Mouse (Mus musculus) T-cell, adult 2 months (primary cell): Measurements from ENCODE around the gene Rgl1.

Experiments
- DNase-seq: peaks from one replicate; pipeline ENCODE4 v3.0.0; 2022; ENCODE audit warnings: low spot score

The Rgl1 gene

DNA sequence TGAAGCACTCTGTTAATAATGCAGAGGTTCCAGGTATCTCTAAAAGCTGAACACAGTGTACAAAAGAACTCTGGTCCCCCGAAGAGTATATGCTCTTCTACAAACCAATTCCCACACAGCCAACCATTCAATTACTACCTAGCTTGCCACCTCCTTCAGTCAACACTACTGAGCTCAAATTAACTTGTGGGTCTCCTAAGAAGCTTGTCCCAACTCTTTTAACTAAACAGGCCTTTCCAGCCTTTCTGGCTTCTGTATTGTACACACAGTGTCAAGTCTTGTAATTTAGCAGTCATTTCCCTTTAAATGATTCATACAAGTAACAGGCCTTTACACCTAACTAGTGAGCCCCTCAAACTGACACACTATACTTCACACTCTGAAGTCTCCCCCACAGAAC is 48.8 kb downstream of the Rgl1 start:
- DNase-seq = no peak

DNA sequence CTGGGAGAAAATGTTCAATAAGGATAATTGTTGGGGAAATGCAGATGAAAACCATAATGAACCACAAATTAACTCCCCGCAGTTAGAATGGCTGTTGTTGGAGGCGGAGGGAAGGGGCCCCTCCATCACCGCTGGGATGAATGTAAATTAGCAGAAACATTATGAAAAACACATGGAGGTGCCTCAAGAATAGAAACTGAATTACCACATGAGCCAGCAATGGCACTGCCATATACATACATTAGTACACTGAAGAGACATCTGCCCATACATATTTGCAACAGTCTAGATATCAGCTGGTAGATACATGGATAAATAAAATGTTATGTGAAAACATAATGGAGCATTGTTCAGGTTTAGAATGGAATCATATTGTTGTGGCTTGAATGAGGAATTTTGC is 51.7 kb downstream of the Rgl1 start:
- no peak for DNase-seq

GRCm38 (mm10) chr1:152713924-152714323 is 52.2 kb downstream of the Rgl1 start:
- DNase-seq = no peak

GRCm38 (mm10) chr1:152711037-152711436 is 55.1 kb downstream of the Rgl1 start:
- no peak for DNase-seq

- DNase-seq = no peak
Observed at GRCm38 (mm10) chr1:152707560-152707959, 58.6 kb downstream of the Rgl1 start.

GRCm38 (mm10) chr1:152703941-152704340 is 62.2 kb downstream of the Rgl1 start:
- no peak for DNase-seq

GRCm38 (mm10) chr1:152702920-152703319 is 63.2 kb downstream of the Rgl1 start:
- DNase-seq = no peak

- no peak for DNase-seq
Observed at GRCm38 (mm10) chr1:152701066-152701465, 65.1 kb downstream of the Rgl1 start.

DNA sequence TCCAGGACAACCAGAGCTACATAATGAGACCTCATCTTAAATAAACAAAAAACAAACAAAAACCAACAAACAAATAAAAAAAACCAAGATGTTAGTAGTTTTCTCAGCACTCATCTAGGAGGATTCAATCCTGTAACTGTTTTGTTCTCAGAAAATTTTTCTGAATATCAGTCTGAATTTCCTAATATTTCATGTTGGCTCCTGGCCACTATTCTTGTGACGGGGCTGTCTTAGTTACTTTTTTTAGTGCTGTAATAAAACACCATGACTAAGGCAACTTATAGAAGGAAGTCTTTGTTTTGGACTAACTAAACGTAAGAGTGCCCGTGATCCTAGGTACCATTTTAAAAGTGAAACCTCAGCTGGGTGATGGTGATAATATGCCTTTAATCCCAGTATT is 68.8 kb downstream of the Rgl1 start:
- DNase-seq = no peak

DNA sequence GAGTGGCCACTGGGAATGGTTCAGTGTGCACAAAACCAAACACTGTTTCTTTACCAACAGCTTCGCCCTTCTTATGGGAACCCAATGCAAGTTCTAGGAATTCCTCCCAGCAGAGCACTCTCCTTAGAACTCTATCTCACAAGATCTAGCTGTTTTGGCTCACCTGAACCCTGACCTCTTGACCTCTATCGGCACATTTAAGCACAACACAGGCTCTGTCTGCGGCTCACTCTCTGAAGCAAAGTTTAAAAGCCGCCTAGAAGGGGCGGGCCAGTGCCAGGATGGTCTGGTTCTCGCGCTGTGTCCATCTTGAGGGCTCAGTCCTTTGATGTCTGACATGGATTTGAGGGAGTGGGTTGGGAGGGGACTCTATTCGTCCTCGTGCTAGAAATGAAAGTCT is 70.7 kb downstream of the Rgl1 start:
- DNase-seq = no peak

GRCm38 (mm10) chr1:152689968-152690367 is 76.2 kb downstream of the Rgl1 start:
- DNase-seq = no peak

DNA sequence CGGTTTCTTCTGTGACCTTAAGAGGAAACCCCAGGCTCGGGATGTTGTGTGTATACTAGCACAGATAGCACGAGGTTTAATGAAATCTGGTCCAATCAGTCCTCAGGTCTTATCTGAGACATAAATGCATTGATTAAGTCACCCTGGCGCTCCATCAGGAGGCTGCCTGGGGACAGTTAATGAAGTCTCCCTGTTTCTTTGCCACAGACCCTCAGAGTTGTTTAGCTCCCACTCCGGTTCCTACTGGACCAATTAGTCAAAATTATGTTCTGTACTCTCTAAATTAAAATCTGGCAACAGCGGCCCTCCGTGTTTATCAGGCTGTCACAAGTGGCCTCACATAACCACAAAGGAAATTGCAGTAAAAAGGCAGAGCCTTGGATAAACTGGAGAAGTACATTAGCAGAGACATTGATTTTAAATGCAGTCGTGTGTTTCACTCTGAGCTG is 78.4 kb downstream of the Rgl1 start:
- no peak for DNase-seq

DNA sequence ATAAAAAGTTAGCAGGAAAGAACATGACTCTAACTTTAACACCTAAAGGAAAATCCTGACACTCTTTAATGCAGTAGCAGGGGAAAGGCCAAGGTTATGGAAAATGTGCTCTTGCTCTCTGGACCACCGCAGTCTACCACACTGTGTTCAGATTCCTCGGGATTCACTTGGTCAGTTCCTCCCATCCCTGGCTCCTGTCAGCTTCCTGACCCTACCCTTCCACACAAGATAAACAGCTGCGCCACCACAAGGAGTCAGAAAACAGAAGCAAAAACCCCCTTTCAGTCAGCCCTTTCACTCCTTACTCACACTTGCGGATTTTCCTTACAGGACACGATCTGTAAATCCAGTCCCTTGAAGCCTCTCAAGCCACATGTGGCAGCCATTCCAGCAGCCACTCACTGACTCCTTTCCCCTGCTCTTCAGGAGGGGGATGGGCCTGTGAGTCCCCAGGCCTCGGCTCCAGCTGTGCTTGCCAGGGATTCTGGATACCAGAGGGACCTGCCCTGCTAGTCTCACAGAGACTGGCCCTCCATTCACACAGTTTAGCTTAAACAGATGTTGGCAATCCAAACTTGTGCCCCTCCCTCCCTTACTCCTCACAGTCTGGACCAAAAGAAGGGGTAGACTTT is 78.9 kb downstream of the Rgl1 start:
- no peak for DNase-seq

- DNase-seq = no peak
Observed at GRCm38 (mm10) chr1:152685531-152685930, 80.6 kb downstream of the Rgl1 start.

DNA sequence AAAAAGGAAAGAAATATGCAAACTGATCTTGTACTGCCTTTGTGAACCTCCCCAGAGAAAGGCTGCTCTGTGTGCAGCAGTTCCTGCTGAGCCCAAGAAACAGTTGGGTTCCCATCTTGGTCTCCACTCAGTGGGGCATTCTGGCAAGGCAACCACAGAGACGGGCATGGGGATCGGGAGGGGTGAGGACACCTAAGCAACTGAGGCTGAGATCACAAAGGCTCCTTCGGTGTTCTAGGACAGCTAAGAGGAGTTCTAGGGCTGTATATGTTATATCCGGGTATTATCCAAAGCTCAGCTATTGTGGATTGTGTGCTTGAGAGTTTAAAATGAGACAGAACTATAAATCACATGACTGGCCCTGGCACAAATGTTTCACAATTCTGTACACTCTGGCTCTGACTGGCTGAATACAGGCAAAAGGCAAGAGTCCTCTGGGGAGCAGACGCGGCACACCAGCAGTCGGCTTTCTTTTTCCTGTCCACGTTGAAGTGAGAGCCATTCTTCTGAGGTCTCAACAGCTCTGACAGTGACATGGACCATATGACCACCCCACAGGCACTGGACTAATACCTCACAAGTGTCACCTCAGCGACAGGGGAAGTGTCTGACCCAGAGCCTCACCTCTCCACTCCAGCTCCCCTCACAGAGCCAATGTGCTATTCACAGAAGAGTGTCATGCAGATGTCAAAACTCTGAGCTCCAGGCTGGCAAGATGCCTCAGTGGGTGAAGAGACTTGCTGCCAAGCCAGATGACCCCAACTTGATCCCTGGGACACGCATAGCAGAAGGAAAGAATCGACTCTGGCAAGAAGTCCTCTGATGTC is 83.6 kb downstream of the Rgl1 start:
- no peak for DNase-seq

- DNase-seq = no peak
Observed at GRCm38 (mm10) chr1:152681676-152682367, 84.3 kb downstream of the Rgl1 start.

- DNase-seq = no peak
Observed at GRCm38 (mm10) chr1:152681116-152681515, 85.0 kb downstream of the Rgl1 start.

GRCm38 (mm10) chr1:152678451-152678850 is 87.7 kb downstream of the Rgl1 start:
- DNase-seq = peak; percentile 5

DNA sequence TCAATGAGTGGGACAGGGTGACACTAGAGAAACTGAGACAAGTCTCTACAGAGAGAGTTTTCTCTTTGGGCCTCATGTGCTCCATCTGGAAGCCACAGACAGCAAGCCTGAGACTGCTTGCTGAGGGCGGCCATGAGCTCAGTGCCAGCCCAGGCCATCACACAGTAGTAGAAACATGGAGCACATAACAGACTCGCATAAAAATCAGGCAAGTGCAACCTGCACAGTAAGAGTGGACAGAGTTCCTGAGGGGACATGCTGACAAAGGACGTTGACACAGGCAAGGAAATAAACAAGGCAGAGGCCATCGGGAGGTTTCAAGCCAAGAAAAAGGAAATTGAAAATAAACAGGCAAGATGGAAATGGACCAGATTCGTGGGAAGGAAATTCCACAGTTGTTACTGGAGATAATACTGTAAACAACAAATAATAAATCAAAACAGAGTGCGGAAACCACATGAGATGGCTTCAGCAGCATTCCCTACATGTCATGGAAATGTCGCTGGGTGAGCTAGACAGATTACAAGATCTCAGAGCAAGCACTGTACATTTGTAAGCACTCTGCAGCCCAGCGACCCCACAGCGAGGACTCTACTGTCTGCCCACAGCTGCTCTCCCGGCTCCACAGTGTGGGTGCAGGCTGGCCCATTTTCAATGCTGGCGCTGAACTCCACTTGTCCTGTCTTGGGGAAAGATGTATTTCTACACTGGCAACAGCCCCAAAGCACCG is 88.5 kb downstream of the Rgl1 start:
- DNase-seq = no peak

DNA sequence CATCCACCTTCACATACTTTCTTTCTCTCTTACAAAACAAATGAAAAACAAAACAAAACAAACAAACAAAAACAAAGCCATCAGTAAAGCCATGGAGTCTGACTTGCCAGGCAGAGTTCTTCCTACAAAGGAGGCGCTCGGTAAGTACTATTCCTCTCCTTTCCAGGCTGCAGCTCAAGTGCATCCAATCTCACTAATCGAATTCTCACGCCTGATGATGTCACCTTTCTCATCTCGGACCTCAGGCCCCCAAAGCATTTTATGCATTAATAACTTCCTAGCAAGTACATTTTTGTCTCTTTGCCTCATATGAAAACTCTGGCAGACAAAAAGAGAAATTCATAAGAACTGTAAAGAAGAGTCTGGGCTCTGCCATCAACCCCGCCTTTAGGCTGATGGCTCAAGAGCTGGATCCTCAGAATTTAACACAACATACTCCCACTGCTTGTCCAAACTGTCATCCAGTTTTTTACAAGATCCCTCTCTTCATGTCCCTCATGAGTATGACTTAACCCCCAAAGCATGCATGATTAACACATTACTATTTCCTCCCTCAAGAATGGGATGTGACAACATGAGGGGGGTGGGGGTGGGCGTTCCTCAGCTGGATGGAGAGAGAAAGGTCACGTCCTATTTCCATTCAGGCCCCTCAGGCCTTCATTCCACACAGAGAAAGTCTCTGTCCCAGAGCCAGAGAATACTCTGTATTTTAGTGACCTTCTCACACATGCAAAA is 96.5 kb downstream of the Rgl1 start:
- no peak for DNase-seq

DNA sequence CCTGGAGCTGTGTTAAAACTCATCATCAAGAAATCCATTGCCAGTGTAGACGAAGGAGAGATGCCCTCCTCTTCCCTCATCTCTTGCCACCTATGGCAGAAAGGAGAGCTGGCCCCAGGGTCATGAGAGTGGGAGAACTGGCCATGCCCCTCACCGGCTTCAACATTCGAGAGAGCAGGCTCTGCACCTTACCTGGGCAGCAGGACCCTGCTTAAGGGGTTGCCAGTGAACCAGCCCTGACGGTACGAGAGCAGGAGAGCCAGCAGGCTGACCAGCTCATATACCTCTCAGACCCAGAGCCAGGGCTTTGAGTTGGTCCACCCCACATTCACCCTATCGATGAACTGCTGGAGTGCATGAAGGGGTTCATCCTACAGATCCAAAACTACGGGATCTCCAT is 105.7 kb downstream of the Rgl1 start:
- DNase-seq = no peak

DNA sequence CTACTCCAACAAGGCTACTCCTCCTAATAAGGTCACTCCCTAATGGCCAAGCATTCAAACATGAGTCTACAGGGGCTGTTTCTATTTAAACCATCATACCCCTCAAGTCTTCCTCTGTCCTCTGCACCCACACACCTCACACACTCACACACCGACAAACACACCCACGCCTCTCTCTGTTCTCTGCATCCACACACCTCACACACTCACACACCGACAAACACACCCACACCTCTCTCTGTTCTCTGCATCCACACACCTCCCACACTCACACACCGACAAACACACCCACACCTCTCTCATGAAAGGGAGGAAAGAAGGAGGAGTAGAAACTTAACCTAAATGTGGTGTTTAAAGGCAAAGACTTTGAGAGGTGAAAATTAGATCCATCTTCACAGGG is 106.2 kb downstream of the Rgl1 start:
- no peak for DNase-seq
